Mouse (Mus musculus) left cerebral cortex, postnatal 36 days (tissue): Measurements from ENCODE around the gene Cyp2c23. TPM values are rescaled to one million over a fixed set of nuclear protein-coding genes. Genes with fewer than 3 reads are reported as not detected.

ENCODE experiments used
- DNase-seq, 2 experiments: peaks; one replicate each; pipeline ENCODE4 v3.0.0; 2021 to 2022; ENCODE audit warnings: low spot score in 2 of 2, mixed read lengths in 1 of 2
- intact Hi-C: fragments of 180-260 bp; cut with DNase I; formaldehyde crosslinking; loops from one replicate; pipeline ENCODE4 v1.15.1; 2025
- total RNA-seq, 2 experiments: library from RNA; stranded (reverse); gene quantifications; 2 replicates each; pipeline ENCODE4 v1.2.3; 2021

Cyp2c23 gene
- under 1 TPM; 0.20 to 0.27 TPM for total RNA-seq

GRCm38 (mm10) chr19:44028972-44029371 lies at the start of gene Cyp2c23:
TSS of gene Cyp2c23 (minus strand) at chr19:44029208.
- intact Hi-C loops = no loop called here
- no peak for DNase-seq

GRCm38 (mm10) chr19:44077024-44077423 lies 48.0 kb upstream of the Cyp2c23 start:
- intact Hi-C loops = no loop called here
- no peak for DNase-seq

- no peak for DNase-seq
- intact Hi-C loops = no loop called here
These were observed 47.4 kb upstream of the Cyp2c23 start for GRCm38 (mm10) chr19:44076457-44076856.

- intact Hi-C loops = no loop called here
- DNase-seq = no peak
These were observed 46.0 kb upstream of the Cyp2c23 start for GRCm38 (mm10) chr19:44074986-44075385.

- intact Hi-C loops = no loop called here
- no peak for DNase-seq
These were observed 42.2 kb upstream of the Cyp2c23 start for GRCm38 (mm10) chr19:44071166-44071565.

- intact Hi-C loops = no loop called here
- no peak for DNase-seq
These were observed 40.9 kb upstream of the Cyp2c23 start for GRCm38 (mm10) chr19:44069914-44070232.

GRCm38 (mm10) chr19:44069121-44069913 lies 40.3 kb upstream of the Cyp2c23 start, which contains the start of gene Erlin1:
TSS of gene Erlin1 (minus strand) at chr19:44069785.
- DNase-seq = peak; percentile 90 to 93
- intact Hi-C loops = no loop called here

- intact Hi-C loops = no loop called here
- DNase-seq = no peak
These were observed 39.2 kb upstream of the Cyp2c23 start for GRCm38 (mm10) chr19:44068232-44068631.

- intact Hi-C loops = no loop called here
- DNase-seq = no peak
These were observed 38.5 kb upstream of the Cyp2c23 start for GRCm38 (mm10) chr19:44067323-44068049.

GRCm38 (mm10) chr19:44064734-44065133 lies 35.7 kb upstream of the Cyp2c23 start:
- no peak for DNase-seq
- intact Hi-C loops = no loop called here

GRCm38 (mm10) chr19:44063773-44064172 lies 34.8 kb upstream of the Cyp2c23 start:
- intact Hi-C loops = no loop called here
- no peak for DNase-seq

- intact Hi-C loops = no loop called here
- no peak for DNase-seq
These were observed 31.2 kb upstream of the Cyp2c23 start for GRCm38 (mm10) chr19:44060226-44060625.

GRCm38 (mm10) chr19:44055173-44055826 lies 26.3 kb upstream of the Cyp2c23 start:
- intact Hi-C loops = no loop called here
- DNase-seq = no peak

- no peak for DNase-seq
- intact Hi-C loops = no loop called here
These were observed 21.4 kb upstream of the Cyp2c23 start for GRCm38 (mm10) chr19:44050388-44050787.

GRCm38 (mm10) chr19:44049282-44049681 lies 20.3 kb upstream of the Cyp2c23 start:
- DNase-seq = no peak
- intact Hi-C loops = no loop called here

- intact Hi-C loops = no loop called here
- no peak for DNase-seq
These were observed 16.8 kb upstream of the Cyp2c23 start for GRCm38 (mm10) chr19:44045847-44046246.

GRCm38 (mm10) chr19:44042121-44042520 lies 13.1 kb upstream of the Cyp2c23 start:
- DNase-seq = no peak
- intact Hi-C loops = no loop called here

- intact Hi-C loops = no loop called here
- DNase-seq = no peak
These were observed 4.4 kb upstream of the Cyp2c23 start for GRCm38 (mm10) chr19:44033396-44033795.

- no peak for DNase-seq
- intact Hi-C loops = no loop called here
These were observed 3.2 kb upstream of the Cyp2c23 start for GRCm38 (mm10) chr19:44032046-44032744.

GRCm38 (mm10) chr19:44030024-44030423 lies 1.0 kb upstream of the Cyp2c23 start:
- DNase-seq = no peak
- intact Hi-C loops = no loop called here
